In the genomic region with DNA sequence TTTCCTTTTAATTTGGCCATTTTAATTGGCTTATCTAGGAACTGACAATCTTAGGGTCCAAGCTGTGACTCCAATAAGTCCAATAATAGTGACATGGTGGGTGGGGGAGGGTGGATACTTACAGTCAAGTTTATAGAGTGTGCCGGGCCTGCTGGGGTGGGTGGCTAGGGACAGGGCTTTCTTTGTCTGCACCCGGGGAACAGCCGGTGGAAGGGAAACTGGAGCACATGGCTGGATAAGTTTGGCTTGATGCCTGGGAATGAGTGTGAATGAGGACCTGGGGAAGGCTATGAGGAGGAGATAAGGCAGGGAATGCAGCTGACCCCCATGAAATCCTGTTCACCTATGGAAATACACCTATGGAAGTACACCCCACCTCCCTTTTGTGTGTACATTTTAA, we compare ENCODE assay signal across 14 mouse cellular contexts.
DNase-seq lines count a peak whose midpoint lies in the region; ATAC-seq and TF ChIP-seq lines count a peak whose summit lies in the region.
"Had no signal": no experiment of that assay in that cellular context is flagged by ENCODE, and none has a peak within 500 bp of the region (broad histone marks: within the 10 kb centered on the region; RNA-seq: fewer than 3 reads in every experiment).

No protein-coding gene starts in this region.

- H3K36me3 ChIP-seq in heart, postnatal 0 days (replicated peaks; ENCODE audit: control insufficient read depth, insufficient read depth, low read length), result no peaks in the 10 kb centered on the region
- no peaks in the 10 kb centered on the region for H3K36me3 ChIP-seq in heart, embryonic 10.5 days
- H3K36me3 ChIP-seq in lung, embryonic 14.5 days (ENCODE audit: insufficient read depth), result no peaks in the 10 kb centered on the region
- H3K36me3 ChIP-seq in forebrain, embryonic 14.5 days (ENCODE audit: control insufficient read depth, insufficient read depth, low read length), result no peaks in the 10 kb centered on the region

- no peak overlapping the region for H3K4me2 ChIP-seq in heart, postnatal 0 days (ENCODE audit: low read depth, low read length)
- no peak overlapping the region for H3K4me2 ChIP-seq in lung, embryonic 14.5 days
- no peak overlapping the region for H3K4me2 ChIP-seq in forebrain, embryonic 14.5 days (ENCODE audit: low read length)
- H3K4me2 ChIP-seq: midbrain, embryonic 11.5 days had no signal

- 0 out of 2 replicates have a peak, but pooled peaks cover 4% of the 10 kb centered on the region for H3K4me1 ChIP-seq in heart, postnatal 0 days (ENCODE audit: control insufficient read depth, insufficient read depth)
- H3K4me1 ChIP-seq in heart, embryonic 10.5 days, result no peaks in the 10 kb centered on the region; the same call in 1 of the 2 replicates
- H3K4me1 ChIP-seq in lung, embryonic 14.5 days (ENCODE audit: insufficient read depth), result no peaks in the 10 kb centered on the region
- no peaks in the 10 kb centered on the region for H3K4me1 ChIP-seq in forebrain, embryonic 14.5 days (ENCODE audit: control insufficient read depth, insufficient read depth, low read length)

- peak; percentile 48; the same call in 1 of the 2 replicates for ATAC-seq in heart, postnatal 0 days (ENCODE audit: insufficient read depth, low read depth)
- ATAC-seq in lung, embryonic 14.5 days (ENCODE audit: insufficient read depth), result peak; percentile 79
- ATAC-seq in forebrain, embryonic 14.5 days, result peak; percentile 21; the same call in 1 of the 2 replicates
- no peak for ATAC-seq in erythroblast, adult 5-6 weeks (replicated peaks; ENCODE audit: low FRiP score, poor library complexity, severe bottlenecking)
- ATAC-seq: activated CD4-positive, CD25-positive, alpha-beta regulatory T cell, adult 4 months; lung, postnatal 0 days had no signal

- no peak overlapping the region for H3K4me3 ChIP-seq in heart, postnatal 0 days (ENCODE audit: low read depth, low read length)
- H3K4me3 ChIP-seq in heart, embryonic 10.5 days, result no peak overlapping the region
- H3K4me3 ChIP-seq in lung, embryonic 14.5 days (ENCODE audit: low read depth, low read length), result no peak overlapping the region
- H3K4me3 ChIP-seq in forebrain, embryonic 14.5 days (ENCODE audit: low read depth, low read length), result no peak overlapping the region
- H3K4me3 ChIP-seq: gastrocnemius, adult 2 months had no signal

- H3K9ac ChIP-seq in heart, postnatal 0 days (replicated peaks; ENCODE audit: low read depth, low read length), result no peak overlapping the region
- no peak overlapping the region for H3K9ac ChIP-seq in lung, embryonic 14.5 days
- H3K9ac ChIP-seq in forebrain, embryonic 14.5 days (ENCODE audit: low read length), result no peak overlapping the region

- H3K27ac ChIP-seq in heart, postnatal 0 days (ENCODE audit: low read depth), result no peak overlapping the region
- no peak overlapping the region for H3K27ac ChIP-seq in heart, embryonic 10.5 days
- no peak overlapping the region for H3K27ac ChIP-seq in lung, embryonic 14.5 days (ENCODE audit: low read depth)
- no peak overlapping the region for H3K27ac ChIP-seq in forebrain, embryonic 14.5 days (ENCODE audit: low read depth, low read length)
- H3K27ac ChIP-seq: gastrocnemius, adult 2 months had no signal

- 26% methylated on average over 3 of the region's 3 CpGs for WGBS in heart, postnatal 0 days
- 48% methylated on average over 3 of the region's 3 CpGs for WGBS in heart, embryonic 10.5 days
- 42% methylated on average over 3 of the region's 3 CpGs for WGBS in lung, embryonic 14.5 days
- 28% methylated on average over 3 of the region's 3 CpGs for WGBS in forebrain, embryonic 14.5 days

- TF ChIP-seq CTCF in heart, postnatal 0 days (IDR thresholded peaks at IDR 0.05; ENCODE audit: low read depth), result no peak
- TF ChIP-seq CTCF in lung, embryonic 14.5 days (IDR thresholded peaks at IDR 0.05; ENCODE audit: low read depth), result no peak

- TF ChIP-seq EP300 in heart, postnatal 0 days (IDR thresholded peaks at IDR 0.05; ENCODE audit: low read depth), result no peak

- H3K27me3 ChIP-seq in heart, postnatal 0 days (ENCODE audit: control insufficient read depth, insufficient read depth, low read length), result no peaks in the 10 kb centered on the region
- H3K27me3 ChIP-seq in heart, embryonic 10.5 days (ENCODE audit: insufficient read depth, poor library complexity, severe bottlenecking), result no peaks in the 10 kb centered on the region
- H3K27me3 ChIP-seq in lung, embryonic 14.5 days (ENCODE audit: insufficient read depth, low read length), result no peaks in the 10 kb centered on the region
- H3K27me3 ChIP-seq in forebrain, embryonic 14.5 days (replicated peaks; ENCODE audit: control insufficient read depth, insufficient read depth, low read length), result no peaks in the 10 kb centered on the region

- no peaks in the 10 kb centered on the region for H3K9me3 ChIP-seq in heart, postnatal 0 days (replicated peaks; ENCODE audit: control insufficient read depth, low read length)
- H3K9me3 ChIP-seq in heart, embryonic 10.5 days, result no peaks in the 10 kb centered on the region
- H3K9me3 ChIP-seq in lung, embryonic 14.5 days (ENCODE audit: low read depth, low read length), result no peaks in the 10 kb centered on the region
- H3K9me3 ChIP-seq in forebrain, embryonic 14.5 days (replicated peaks; ENCODE audit: control insufficient read depth, low read length), result no peaks in the 10 kb centered on the region

- peak; percentile 9 for DNase-seq in heart, postnatal 0 days (ENCODE audit: low spot score)
- no peak for DNase-seq in heart, embryonic 10.5 days (ENCODE audit: low spot score)
- peak; percentile 56 for DNase-seq in lung, embryonic 14.5 days
- DNase-seq in lung, postnatal 4 days, result no peak
- peak; percentile 48 for DNase-seq in brain, adult 2 months (ENCODE audit: low read depth, low spot score)
- peak; percentile 44 for DNase-seq in forebrain, embryonic 14.5 days (ENCODE audit: low spot score)
- DNase-seq: cerebellum, adult 11-12 months; gastrocnemius, adult 2 months; liver; thymus, postnatal 4 days had no signal

Comparison
In these comparisons a context has a peak if more than half of its experiments do, and no peak if none do; other contexts are left out.
1. DNase-seq: peak in heart, postnatal 0 days (single experiment), lung, embryonic 14.5 days (single experiment), brain, adult 2 months (single experiment) and forebrain, embryonic 14.5 days (single experiment); none in heart, embryonic 10.5 days (single experiment) and lung, postnatal 4 days (0 of 2).